Mouse (Mus musculus) small intestine, adult 2 months (tissue): ENCODE results near the gene Slc25a33. TPM values are rescaled to one million over a fixed set of nuclear protein-coding genes. Genes with fewer than 3 reads are reported as not detected.
A peak's percentile ranks its signal among the peaks of the same experiment; 100 is the strongest.

Experiments
- H3K27ac ChIP-seq: fragments of 200-500 bp; 2 replicates; pipeline ENCODE4 v1.5.1; 2012; ENCODE audit warnings: low read depth, low read length, control low read depth, inconsistent platforms; ENCODE audit not compliant: insufficient read depth
- H3K27me3 ChIP-seq: fragments of 200-500 bp; 2 replicates; pipeline ENCODE4 v1.6.1; 2012; ENCODE audit warnings: mild to moderate bottlenecking, moderate library complexity, low read length, inconsistent platforms; ENCODE audit not compliant: control insufficient read depth, insufficient read depth
- H3K36me3 ChIP-seq: fragments of 200-500 bp; 2 replicates; pipeline ENCODE4 v1.6.1; 2012; ENCODE audit warnings: mild to moderate bottlenecking, low read length, control low read depth, inconsistent platforms; ENCODE audit not compliant: control insufficient read depth, insufficient read depth
- H3K4me1 ChIP-seq: fragments of 200-500 bp; 2 replicates; pipeline ENCODE4 v1.6.1; 2012; ENCODE audit warnings: low read length, inconsistent platforms, mixed read lengths; ENCODE audit not compliant: control insufficient read depth, insufficient read depth, insufficient read length
- H3K4me3 ChIP-seq: fragments of 200-500 bp; 2 replicates; pipeline ENCODE4 v1.5.1; 2012; ENCODE audit warnings: low read depth, mild to moderate bottlenecking, control low read depth, inconsistent platforms, low read length, moderate library complexity
- CTCF ChIP-seq: fragments of 200-500 bp; IDR thresholded peaks from 2 replicates; pipeline ENCODE4 v1.5.1; 2012; ENCODE audit warnings: low read depth, mild to moderate bottlenecking, control low read depth, inconsistent platforms, low read length, moderate library complexity, mixed read lengths; ENCODE audit not compliant: insufficient replicate concordance, insufficient read length; ENCODE audit errors: extremely low read depth
- POLR2A ChIP-seq: fragments of 200-500 bp; IDR thresholded peaks from 2 replicates; pipeline ENCODE4 v1.6.1; 2012; ENCODE audit warnings: low read depth, mild to moderate bottlenecking, control low read depth, inconsistent platforms, low read length, moderate library complexity
- WGBS: fragments of 180-500 bp; shearing (Covaris S2); methylation state at CpG from one replicate; pipeline ENCODE4 v1.1.7; 2018; 5-methylcytosine and 5-hydroxymethylcytosine counted together
- polyA plus RNA-seq: library from polyadenylated mRNA; depleted of rRNA; stranded (reverse); fragments of >200 nt; gene quantifications from 2 replicates; pipeline ENCODE4 v1.2.3, GENCODE M21; 2012

Gene Slc25a33
- polyA plus RNA-seq, 1 experiment: 5.3 TPM

- H3K4me3 ChIP-seq: no peak overlapping the region
- WGBS: 77% methylated on average over 6 of the region's 6 CpGs
- no peaks in the 10 kb centered on the region for H3K4me1 ChIP-seq
- no peaks in the 10 kb centered on the region for H3K27me3 ChIP-seq
- TF ChIP-seq POLR2A (no peak), CTCF (peak; percentile 37; the same call in 1 of the 2 replicates)
- peaks cover 31% of the 10 kb centered on the region for H3K36me3 ChIP-seq
- H3K27ac ChIP-seq: no peak overlapping the region
These were observed 54.4 kb downstream of the Slc25a33 start for GRCm38 (mm10) chr4:149719686-149720085.

DNA sequence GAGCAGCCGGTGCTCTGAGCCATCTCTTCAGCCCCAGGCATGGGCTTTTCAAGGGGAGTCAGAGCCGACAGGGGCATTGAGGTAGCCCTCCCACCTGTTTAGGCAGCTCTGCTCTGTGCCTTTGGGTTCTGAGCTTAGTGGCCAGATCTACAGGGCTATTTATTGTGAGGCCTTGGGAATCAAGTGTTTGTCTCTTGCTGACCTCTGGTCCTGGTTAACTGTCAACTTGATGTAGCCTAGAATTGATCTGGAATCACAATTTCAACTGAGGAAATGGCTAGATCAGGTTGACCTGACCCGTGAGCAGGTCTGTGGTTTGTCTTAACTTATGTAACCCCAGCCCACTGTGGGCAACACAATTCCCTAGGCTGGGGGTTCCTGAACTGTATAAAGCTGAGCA is 59.5 kb downstream of the Slc25a33 start:
- Histone ChIP-seq H3K36me3 (peaks cover 25% of the 10 kb centered on the region), H3K4me1 (no peaks in the 10 kb centered on the region), H3K4me3 (no peak overlapping the region), H3K27me3 (no peaks in the 10 kb centered on the region), H3K27ac (no peak overlapping the region)
- WGBS: 69% methylated on average over 3 of the region's 3 CpGs
- TF ChIP-seq POLR2A: no peak
- no peak for TF ChIP-seq CTCF

- Histone ChIP-seq H3K27me3 (no peaks in the 10 kb centered on the region), H3K4me3 (no peak overlapping the region), H3K27ac (no peak overlapping the region), H3K36me3 (peaks cover 6% of the 10 kb centered on the region; the same call in 1 of the 2 replicates), H3K4me1 (no peaks in the 10 kb centered on the region)
- WGBS: 30% methylated on average over 7 of the region's 7 CpGs
- no peak for TF ChIP-seq POLR2A
- TF ChIP-seq CTCF: peak; percentile 79; the same call in 1 of the 2 replicates
These were observed 62.1 kb downstream of the Slc25a33 start for GRCm38 (mm10) chr4:149711955-149712354.

- no peaks in the 10 kb centered on the region for H3K27me3 ChIP-seq
- no peak overlapping the region for H3K27ac ChIP-seq
- H3K4me3 ChIP-seq: no peak overlapping the region
- H3K36me3 ChIP-seq: peaks cover 2% of the 10 kb centered on the region; the same call in 1 of the 2 replicates
- 73% methylated on average over 5 of the region's 5 CpGs for WGBS
- no peaks in the 10 kb centered on the region for H3K4me1 ChIP-seq
- TF ChIP-seq CTCF: no peak
- no peak for TF ChIP-seq POLR2A
These were observed 62.6 kb downstream of the Slc25a33 start for GRCm38 (mm10) chr4:149711485-149711884.

GRCm38 (mm10) chr4:149710510-149710909 is 63.6 kb downstream of the Slc25a33 start:
- H3K27me3 ChIP-seq: no peaks in the 10 kb centered on the region
- 17% methylated on average over 5 of the region's 5 CpGs for WGBS
- H3K36me3 ChIP-seq: no peaks in the 10 kb centered on the region
- no peak overlapping the region for H3K27ac ChIP-seq
- TF ChIP-seq POLR2A (peak; percentile 32; the same call in 1 of the 2 replicates), CTCF (peak; percentile 64; the same call in 1 of the 2 replicates)
- no peak overlapping the region for H3K4me3 ChIP-seq
- no peaks in the 10 kb centered on the region for H3K4me1 ChIP-seq

DNA sequence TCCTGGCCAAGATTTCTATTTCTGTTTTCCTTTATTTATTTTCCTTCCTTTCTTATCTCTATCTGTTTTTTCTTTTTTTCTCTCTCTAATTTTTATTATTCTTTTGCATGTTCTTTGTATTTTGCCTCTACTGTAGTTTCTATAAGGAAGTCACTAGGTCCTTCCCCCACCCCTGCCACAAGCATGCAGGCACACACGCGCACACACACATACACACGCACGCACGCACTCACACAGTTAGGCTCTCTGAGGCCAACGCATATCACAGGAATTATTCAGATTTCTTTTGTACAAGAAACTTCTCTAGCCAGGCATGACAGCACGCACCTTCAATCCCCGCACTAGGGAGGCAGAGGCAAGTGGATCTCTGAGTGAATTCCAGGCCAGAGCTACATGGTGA is 68.1 kb downstream of the Slc25a33 start:
- Histone ChIP-seq H3K27ac (no peak overlapping the region), H3K27me3 (no peaks in the 10 kb centered on the region), H3K36me3 (no peaks in the 10 kb centered on the region), H3K4me1 (peaks cover 6% of the 10 kb centered on the region), H3K4me3 (no peak overlapping the region)
- WGBS: 84% methylated on average over 8 of the region's 8 CpGs
- TF ChIP-seq CTCF: no peak
- no peak for TF ChIP-seq POLR2A

DNA sequence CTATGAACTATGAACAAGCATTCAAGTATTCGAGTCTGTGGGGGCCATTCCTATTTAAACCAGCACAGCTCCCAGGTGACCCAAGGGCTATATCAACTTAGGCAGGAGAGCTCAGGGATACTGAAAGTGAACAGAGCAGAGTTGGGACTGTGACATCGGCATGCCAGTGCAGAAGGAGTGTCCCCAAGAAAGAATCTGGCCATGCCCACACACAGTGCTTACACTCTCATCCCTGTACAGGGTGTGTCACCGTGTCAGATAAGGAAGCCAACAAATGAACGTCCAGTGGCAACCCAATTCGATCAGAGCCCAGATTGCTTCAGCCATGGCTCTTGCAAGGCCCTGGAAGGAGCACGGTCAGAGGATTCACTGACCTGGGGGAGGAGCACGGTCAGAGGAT is 68.8 kb downstream of the Slc25a33 start:
- no peak overlapping the region for H3K4me3 ChIP-seq
- TF ChIP-seq CTCF: no peak
- TF ChIP-seq POLR2A: no peak
- WGBS: 16% methylated on average over 7 of the region's 7 CpGs
- peaks cover 6% of the 10 kb centered on the region for H3K4me1 ChIP-seq
- no peaks in the 10 kb centered on the region for H3K36me3 ChIP-seq
- no peak overlapping the region for H3K27ac ChIP-seq
- H3K27me3 ChIP-seq: no peaks in the 10 kb centered on the region
